ENCODE assay signal across 10 mouse cellular contexts in genomic region chr16:4495861-4496260, GRCm38 (mm10). TPM values are rescaled to one million over a fixed set of nuclear protein-coding genes. Genes with fewer than 3 reads are reported as not detected.
DNase-seq lines count a peak whose midpoint lies in the region; ATAC-seq lines count a peak whose summit lies in the region.
"Had no signal": no experiment of that assay in that cellular context is flagged by ENCODE, and none has a peak within 500 bp of the region (broad histone marks: within the 10 kb centered on the region; RNA-seq: fewer than 3 reads in every experiment).

No protein-coding gene starts in this region.

- H3K4me2 ChIP-seq in kidney, embryonic 14.5 days (replicated peaks; ENCODE audit: low read depth, low read length), result no peak overlapping the region
- H3K4me2 ChIP-seq: lung, embryonic 15.5 days; neural tube, embryonic 12.5 days had no signal

- no peak overlapping the region for H3K9ac ChIP-seq in kidney, embryonic 14.5 days (ENCODE audit: low read depth, low read length)
- H3K9ac ChIP-seq: lung, embryonic 15.5 days; neural tube, embryonic 12.5 days had no signal

- peaks cover 8% of the 10 kb centered on the region for H3K4me1 ChIP-seq in kidney, embryonic 14.5 days (ENCODE audit: control insufficient read depth, insufficient read depth, low read length)
- H3K4me1 ChIP-seq: lung, embryonic 15.5 days; neural tube, embryonic 12.5 days had no signal

- no peak overlapping the region for H3K27ac ChIP-seq in kidney, embryonic 14.5 days (ENCODE audit: low read depth, low read length)
- H3K27ac ChIP-seq: lung, embryonic 15.5 days; neural tube, embryonic 12.5 days had no signal

- no peaks in the 10 kb centered on the region for H3K9me3 ChIP-seq in kidney, embryonic 14.5 days (ENCODE audit: control insufficient read depth, low read length)
- H3K9me3 ChIP-seq: lung, embryonic 15.5 days; neural tube, embryonic 12.5 days had no signal

- no peak overlapping the region for H3K4me3 ChIP-seq in kidney, embryonic 14.5 days (ENCODE audit: low read length)
- H3K4me3 ChIP-seq: lung, embryonic 15.5 days; neural tube, embryonic 12.5 days had no signal

- peak; percentile 67 to 83 for DNase-seq in adrenal gland, adult (ENCODE audit: inconsistent age in 2 of 2, low spot score in 1 of 2)
- no peak for DNase-seq in adrenal gland, adult 18-20 months (ENCODE audit: low spot score in 2 of 2)
- peak; percentile 42 for DNase-seq in kidney, adult 18-20 months
- DNase-seq in urinary bladder, postnatal 14 days (ENCODE audit: low spot score), result peak; percentile 44
- no peak for DNase-seq in urinary bladder, postnatal 25 days (ENCODE audit: low spot score)
- peak; percentile 25 for DNase-seq in thymus, postnatal 25 days
- DNase-seq in frontal cortex, postnatal 10 days (ENCODE audit: low spot score in 2 of 2), result no peak

- ATAC-seq in kidney, embryonic 14.5 days (ENCODE audit: low FRiP score, low TSS enrichment), result no peak

- 76% methylated on average over 5 of the region's 5 CpGs for WGBS in kidney, embryonic 14.5 days

- H3K36me3 ChIP-seq in kidney, embryonic 14.5 days (ENCODE audit: control insufficient read depth, insufficient read depth, low read length), result peaks cover 2% of the 10 kb centered on the region; the same call in 1 of the 2 replicates
- H3K36me3 ChIP-seq: lung, embryonic 15.5 days had no signal

- no peaks in the 10 kb centered on the region for H3K27me3 ChIP-seq in kidney, embryonic 14.5 days (ENCODE audit: control insufficient read depth, insufficient read depth, low read length)
- H3K27me3 ChIP-seq: lung, embryonic 15.5 days; neural tube, embryonic 12.5 days had no signal

RNA-seq across cellular contexts. Expression of gene Srl, which starts 45.8 kb away (rescaled TPM):
- 1 to 10 TPM; 7.3 to 8.3 TPM for total RNA-seq in adrenal gland, adult 18-20 months (2021)
- 7.7 and 21.1 TPM in 2 replicates for polyA plus RNA-seq in kidney, embryonic 14.5 days (2014; fragmentation: Nextera tagmentation; extraction: Ambion mirVana)

Comparison
In these comparisons a context has a peak if more than half of its experiments do, and no peak if none do; other contexts are left out.
1. DNase-seq: peak in adrenal gland, adult (2 of 2), kidney, adult 18-20 months (single experiment), urinary bladder, postnatal 14 days (single experiment) and thymus, postnatal 25 days (single experiment); none in adrenal gland, adult 18-20 months (0 of 2), urinary bladder, postnatal 25 days (single experiment) and frontal cortex, postnatal 10 days (0 of 2).